Mouse (Mus musculus) gastrocnemius, postnatal 10 days (tissue): ENCODE results near the gene Znrd1as. TPM values are rescaled to one million over a fixed set of nuclear protein-coding genes. Genes with fewer than 3 reads are reported as not detected.

Experiments used
- DNase-seq: peaks from one replicate; pipeline ENCODE4 v3.0.0; 2021; ENCODE audit warnings: mixed read lengths
- long read RNA-seq, 2 experiments: library from polyadenylated mRNA; stranded (forward); transcript quantifications; one replicate each; pipeline ENCODE4 v2.0.0; 2021
- total RNA-seq, 2 experiments: library from RNA; stranded (reverse); gene quantifications; 2 replicates each; pipeline ENCODE4 v1.2.3; 2021

Znrd1as gene
- total RNA-seq, result 1 to 10 TPM; 7.5 to 9.4 TPM
- long read RNA-seq, experiment 1, partial matches to known transcripts, result 0 of 2 reads
- long read RNA-seq, experiment 1, other reads (novel, unspliced or antisense), result 1 of 2 reads
- long read RNA-seq, experiment 2, partial matches to known transcripts, result 0 of 4 reads
- long read RNA-seq, experiment 2, other reads (novel, unspliced or antisense), result 0 of 4 reads

DNA sequence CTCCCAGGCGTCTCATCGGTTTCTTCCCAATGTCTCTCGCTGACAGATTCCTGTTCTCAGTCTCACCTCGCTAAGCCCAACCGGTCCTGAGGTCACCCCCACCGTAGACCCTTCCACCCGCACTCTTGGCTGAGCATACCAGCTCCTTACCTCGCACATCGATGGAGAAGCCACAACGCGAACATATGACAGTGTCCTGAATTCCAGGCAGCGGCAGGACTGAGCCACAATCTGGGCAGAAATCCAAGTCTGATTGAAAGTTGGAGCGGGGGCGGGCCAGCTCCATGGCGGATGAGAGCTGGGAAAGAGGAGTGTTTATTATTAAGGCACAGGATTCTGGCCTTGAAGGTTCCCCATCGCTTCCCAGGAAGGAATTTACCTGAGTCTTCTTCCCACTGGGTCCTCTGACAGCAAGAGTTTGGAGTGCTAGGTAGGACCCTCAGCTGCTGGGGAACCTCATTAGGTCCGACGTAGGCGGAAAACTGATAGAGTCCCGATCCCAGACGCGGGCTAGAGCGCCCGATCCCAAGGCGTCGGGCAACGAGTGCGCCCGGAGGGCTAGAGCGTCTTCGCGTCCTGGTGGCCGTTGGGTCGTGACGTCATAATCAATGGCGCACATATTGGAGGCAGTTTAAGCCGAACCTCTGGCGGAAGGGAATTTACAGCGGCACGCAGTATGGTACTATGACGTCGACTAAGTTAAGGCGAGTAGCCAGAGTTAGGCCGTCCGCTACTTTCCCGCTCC is at the start of gene Znrd1as, which contains the start of gene Znrd1:
Gene Znrd1as, plus strand, starts transcription at position 594 of the 745 bp plus-strand sequence.
Gene Znrd1, minus strand, starts transcription at position 561 of the 745 bp plus-strand sequence.
- DNase-seq, result peak; percentile 85

DNA sequence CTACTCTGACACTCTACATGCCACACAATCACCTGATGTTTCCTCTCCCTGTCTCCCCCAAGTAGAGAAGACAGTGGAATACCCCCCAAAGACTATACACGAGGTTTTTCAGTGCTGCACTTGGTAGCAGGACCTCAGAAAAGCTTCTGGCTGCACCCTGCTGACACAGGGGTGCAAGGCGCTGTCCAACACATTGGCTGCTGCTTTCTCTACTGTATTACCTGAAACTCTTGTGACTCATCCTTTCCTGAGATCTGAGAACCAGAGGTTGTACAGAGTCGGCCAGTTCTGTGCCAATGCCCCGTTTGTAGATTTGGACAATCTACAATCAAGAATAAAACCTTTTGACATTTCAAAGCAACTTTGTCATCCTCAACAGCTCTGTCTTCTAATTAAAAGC is 48.6 kb upstream of the Znrd1as start:
- no peak for DNase-seq

DNA sequence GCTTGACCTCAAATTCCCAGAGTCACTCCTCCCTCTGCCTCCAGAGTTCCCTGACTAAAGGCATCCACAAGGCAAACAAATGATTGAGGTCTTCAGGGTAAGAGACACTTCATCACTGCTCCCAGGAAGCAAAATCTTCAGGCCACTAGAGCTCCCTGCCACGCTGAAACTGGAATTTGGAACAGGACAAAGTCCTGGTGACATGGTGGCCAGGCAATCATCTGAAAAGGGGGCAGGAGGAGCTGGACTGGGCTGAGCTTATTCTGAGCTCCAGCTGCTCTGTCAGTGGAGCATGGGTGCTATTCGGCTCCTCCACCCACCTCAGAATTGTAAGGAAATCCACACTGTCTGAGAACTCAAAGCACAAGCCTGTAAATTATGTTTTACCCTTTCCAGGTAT is 46.4 kb upstream of the Znrd1as start:
- DNase-seq, result no peak

DNA sequence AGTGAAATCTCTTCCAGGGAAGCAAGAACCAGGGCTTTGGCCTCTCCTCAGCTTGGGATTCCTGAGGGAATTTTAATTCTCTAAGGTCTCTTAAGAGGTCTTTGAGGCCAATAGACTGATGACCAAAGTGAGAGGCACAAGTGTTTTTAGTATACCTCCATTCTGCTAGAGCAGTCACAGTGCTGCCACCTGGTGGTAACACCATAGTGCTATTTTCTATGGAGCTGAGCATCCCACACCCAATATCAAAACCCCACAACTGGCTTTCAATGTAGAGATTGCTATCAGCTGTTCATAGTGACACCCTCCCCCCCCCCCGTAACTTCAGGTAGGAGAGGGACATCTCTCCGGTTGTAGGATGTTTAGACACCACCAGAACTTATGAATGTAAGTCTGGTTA is 44.3 kb upstream of the Znrd1as start:
- DNase-seq, result peak; percentile 81

DNA sequence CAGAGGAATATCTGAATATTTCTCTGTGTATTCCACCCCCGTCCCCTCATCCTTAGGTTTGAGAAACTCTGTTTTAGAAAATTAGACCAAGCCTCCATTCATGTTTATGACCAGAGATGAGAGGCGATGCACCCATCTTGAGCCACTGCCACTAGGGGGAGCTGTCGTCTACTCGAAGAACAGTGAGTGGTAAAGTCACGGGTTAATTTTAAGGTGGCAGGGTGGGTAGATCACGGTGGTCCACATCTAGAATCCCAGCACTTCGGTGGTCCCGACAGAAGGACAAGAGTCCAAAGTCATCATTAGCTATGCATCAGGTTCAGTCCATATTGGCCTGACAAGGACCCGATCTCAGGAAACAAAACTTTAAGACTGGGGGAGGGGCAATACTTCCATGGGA is 43.3 kb upstream of the Znrd1as start:
- peak; percentile 68 for DNase-seq

DNA sequence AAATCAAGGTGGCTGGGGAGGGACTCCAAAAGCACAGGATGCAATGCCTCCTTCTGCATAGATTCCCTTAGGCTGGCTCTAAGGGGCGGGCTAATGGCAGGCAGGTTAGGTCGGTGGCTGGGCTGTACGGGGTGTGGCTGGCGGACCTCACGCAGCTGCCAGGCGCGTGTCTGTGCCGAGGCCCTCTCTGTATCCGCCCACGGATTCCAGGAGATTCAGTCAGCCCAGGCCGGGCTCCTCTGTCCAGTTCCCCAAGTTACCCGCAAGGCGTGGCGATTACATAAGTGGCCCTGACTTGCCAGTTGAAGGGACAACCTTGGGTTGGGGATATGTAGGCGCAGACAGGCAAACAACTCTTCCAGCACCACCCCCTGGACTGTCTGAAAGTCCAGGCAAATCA is 38.2 kb upstream of the Znrd1as start:
- DNase-seq, result no peak

DNA sequence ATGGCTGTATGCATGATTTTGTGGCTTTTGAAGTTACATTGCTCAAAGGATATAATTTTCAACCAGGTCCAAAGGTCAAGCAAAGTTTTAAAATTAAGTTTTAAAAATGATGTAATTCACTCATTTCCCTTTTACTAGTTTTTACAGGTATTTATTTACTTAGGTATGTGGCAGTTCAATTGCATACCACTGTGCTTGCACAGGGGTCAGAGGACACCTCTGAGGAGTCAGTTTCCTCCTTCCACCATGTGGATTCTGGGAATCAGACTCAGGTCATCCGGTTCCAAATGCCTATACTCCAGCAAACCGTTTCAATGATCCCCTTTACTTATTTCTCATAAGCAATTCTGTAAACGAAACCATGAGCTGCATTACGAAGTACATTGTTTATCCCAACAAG is 35.7 kb upstream of the Znrd1as start:
- no peak for DNase-seq

DNA sequence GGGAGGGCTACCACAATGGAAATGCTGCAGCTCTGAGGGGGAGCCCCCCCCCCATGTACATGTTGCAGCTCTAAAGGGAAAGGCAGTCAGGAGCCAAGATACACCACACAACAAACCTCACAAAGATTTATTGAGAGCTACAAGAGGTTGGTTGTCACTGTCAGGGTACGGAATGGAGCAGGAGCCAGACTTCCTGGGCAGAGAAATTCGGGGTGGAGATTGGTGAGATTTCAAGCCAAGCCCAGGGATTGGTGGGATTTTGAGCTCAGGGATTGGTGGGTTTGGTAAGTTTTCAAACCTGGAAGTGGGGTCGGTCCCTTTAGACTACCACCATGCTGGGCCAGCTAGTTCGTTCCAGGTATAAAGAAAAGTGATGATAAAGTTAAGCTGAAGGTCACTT is 34.9 kb upstream of the Znrd1as start:
- no peak for DNase-seq

DNA sequence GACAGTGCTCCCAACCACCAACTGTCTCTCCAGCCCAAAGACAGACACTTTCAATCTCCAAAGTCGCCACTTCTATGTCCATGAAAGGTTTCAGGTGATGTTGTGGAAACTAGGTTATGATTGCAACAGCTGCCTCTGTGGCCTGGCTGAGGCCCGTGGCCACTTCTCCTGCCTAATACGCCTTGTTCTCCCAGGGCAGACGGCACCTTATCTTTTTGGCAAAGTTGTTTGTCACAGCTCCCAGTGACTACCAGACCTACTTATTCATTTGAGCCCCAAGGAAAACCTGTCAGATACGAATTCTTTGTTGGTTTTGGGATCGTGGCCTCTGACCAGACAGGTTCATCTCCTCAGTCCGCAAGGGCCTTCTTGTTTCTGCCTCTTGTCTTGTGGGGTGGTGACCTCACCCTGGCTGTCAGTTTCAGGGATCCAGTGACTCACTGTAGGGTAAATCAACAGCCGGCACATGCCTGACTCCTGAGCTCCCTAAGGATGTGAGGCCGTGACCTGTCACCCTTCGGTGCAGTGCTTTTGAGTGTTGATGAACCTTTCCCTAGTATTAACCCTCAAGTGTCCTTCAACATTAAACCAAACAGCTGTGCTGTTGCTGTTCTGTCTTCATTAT is 30.8 kb upstream of the Znrd1as start:
- DNase-seq, result no peak

DNA sequence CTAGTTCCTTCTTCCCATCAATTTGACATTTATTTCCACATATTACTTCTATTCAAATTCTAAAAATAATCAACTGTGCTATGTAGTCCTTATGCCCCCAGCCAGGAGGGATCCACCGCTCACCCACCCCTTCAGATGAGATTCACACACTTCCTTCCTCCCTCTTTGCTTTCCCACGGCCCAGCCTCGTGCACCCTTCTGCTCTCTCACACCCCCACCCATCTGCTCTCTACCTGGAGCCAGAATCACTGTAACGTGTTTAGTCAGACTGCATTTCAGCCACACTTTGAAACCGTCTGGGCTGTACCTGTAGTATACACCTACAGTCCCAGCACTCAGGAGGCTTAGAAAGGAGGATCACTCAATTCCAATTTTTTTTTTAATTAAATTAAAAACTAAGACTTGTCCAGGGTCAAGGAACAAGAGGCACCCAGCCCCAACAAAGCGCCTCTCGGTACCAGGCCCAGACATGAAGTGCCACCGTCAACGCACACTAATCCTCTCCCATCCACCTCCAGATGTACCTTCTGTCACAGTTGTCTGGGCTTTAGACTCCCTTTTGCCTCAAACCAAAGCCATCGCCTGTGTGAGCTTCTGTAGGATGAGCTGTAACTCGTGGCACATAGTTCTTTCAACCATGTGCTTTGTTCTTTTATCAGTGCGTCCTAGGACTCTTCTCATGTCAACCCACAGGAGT is 29.0 kb upstream of the Znrd1as start:
- no peak for DNase-seq

DNA sequence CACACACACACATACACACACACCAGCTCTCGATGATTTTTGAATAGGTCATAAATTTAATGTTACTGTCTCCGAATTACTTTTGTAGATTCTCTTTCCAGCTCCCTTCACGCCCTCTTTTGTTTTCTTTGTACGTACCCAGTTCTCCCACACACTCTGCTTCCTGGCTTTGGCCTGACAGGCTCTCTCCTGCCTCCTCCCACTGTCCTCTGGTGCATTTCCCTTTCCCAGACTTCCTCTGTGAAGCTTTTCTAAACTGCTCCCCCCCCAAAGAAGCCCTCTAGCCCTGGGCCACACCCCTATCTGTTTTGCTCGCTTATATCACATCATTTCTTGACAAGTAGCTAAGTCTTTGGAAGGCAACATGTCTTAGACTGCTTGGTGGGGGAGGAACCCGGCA is 28.2 kb upstream of the Znrd1as start:
- DNase-seq, result no peak

DNA sequence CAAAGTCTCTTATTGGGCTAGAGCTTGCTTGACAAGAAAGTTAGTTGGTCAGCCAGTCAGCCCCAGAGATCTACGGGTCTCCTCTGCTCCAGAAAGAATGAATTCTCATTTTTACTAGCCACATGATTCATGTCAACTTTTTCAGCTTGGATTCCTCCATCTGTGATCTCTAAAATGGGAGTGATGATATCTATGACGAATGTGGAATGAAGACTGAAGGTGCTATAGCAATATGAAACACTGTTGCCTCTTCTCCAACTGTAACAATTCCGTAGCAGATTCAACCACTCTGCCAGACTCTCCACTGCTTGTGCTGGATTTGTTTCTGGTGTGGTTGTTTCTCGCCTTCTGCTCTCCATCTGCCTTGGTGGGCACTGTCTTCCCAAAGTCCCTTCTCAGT is 27.3 kb upstream of the Znrd1as start:
- DNase-seq, result no peak

DNA sequence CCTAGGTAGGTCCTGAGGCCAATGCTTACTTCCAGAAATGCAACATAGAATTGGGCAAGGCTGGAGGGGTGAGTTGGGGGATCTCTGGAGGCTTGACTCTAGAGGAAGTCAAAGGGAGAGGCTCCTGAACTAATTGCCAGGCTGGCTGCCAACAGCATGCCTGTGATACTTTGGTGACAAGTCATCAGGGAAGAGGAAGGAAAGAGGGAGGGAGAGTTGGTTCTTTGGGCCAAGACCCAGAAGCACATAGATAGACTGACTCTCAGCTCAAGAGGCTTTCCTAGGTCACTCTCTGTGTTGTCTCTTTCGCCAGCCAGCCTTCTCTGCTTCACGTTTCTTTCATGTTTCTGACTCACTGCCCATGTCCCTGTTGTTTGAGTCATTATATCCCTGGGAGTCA is 26.6 kb upstream of the Znrd1as start:
- no peak for DNase-seq

DNA sequence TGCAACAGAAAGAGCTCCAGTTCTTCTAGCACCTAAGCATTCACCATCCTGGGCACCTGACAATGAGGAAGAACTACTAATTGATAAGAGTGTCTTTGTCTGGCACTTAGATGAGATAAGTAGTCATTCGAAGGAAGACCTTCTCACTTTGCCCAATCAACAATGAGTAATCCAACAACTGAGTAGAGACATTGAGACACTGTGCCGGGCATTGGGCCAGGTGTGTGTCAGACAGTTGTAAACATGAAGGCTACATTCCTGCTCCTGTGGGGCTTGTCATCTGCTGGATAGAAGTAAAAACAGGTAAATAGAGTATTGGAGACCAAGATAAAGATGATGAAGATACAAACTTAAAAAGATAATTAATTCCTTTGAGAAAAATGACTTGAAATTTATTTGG is 20.3 kb upstream of the Znrd1as start:
- DNase-seq, result no peak

DNA sequence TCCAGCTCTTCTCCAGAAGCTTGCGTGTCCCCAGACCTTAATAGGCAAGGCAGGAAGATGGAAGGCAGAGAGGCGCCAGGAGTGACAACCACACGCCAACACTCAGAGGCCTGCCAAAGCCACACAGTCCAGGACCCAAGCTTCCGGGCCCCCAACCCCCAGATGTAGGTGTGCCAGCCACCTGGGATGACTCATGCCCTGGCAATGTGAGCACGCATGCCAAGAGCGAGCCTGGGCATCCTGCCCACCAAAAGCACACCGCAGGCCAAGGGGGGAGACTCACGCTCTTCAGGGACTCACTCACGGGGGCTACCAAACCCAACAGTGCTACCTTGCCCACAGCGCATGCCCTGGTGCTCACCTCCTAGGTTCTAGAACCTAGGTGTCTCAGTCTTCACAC is 16.0 kb upstream of the Znrd1as start:
- DNase-seq, result no peak

DNA sequence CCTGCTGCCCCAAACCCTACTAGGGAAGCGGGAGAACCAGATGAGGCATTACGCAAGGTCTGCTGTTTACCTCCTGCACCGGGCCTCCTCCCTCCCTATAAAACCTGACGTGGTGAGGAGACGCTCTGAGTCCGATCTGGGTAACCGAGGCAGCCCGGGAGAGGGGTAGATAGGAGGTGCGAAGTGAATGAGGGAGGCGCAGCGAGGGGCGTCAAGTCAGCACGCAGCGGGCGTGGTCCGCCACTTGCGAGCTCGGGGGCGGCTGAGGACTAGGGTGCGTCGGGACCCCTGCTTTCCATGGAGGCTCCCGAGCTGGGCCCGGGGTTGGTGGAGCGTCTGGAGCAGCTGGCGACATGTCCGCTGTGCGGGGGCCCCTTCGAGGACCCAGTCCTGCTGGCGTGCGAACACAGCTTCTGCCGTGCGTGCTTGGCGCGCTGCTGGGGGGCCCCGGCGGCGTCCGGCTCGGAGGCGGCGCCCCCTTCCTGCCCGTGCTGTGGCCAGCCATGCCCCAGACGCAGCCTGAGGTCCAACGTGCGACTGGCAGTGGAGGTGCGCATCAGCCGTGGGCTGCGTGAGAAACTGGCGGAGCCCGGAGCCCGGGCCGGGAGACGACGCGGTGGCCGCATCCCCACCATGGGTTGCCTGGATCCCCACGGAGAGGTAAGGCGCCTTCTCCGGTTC is 15.5 kb upstream of the Znrd1as start, which contains the start of gene Rnf39:
Gene Rnf39, plus strand, starts transcription at position 128 of the 681 bp plus-strand sequence.
- DNase-seq, result no peak

DNA sequence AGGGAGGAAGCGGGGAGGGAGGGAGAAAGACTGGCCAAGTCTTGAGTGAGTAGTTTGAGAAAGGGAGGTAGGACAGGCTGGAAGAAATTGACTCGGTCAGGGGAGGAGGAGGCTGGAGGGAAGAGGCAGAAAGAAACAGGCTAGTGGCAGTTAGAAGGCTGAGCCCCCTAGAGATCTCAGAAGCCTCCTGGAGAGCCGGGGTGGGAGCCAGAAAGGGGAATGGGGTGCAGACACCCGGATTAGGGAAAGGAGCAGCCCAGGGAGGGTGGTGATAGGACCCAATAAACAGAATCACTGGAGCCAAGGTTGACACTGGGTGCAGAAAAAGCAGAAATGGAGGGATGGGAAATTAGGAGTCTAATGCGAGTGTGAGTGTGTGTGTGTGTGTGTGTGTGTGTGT is 14.7 kb upstream of the Znrd1as start:
- DNase-seq, result no peak

DNA sequence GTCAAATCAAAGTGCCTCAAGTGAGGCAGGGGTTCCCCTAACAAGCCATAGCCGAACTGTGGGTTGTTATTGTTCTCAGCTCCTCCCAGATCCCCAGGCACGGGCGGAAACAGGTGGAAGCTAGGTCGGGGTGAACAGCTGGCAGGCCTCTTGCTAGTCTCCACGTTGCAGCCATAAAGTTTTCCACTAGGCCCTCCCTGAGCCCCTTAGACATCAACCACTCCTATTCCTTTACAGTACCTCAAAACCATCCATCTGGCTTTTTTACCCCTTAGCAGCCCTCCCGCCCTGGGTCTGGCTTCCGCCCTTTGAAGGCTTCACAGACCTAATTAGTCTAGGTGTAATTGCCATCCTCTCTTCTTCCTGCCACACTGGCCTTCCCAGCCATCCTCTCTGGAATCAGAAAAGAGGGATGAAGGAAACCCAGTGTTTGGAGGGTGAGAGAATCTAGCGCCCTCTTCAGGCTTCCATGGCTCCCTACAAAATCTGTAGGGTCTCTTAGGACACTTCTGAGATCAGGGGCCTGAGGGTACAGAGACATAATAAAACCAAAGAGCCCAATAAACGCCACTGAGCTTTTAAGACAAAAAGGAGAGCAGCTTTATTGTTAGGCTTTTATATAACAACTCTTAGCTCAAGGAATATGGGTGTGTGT is 14.1 kb upstream of the Znrd1as start:
- no peak for DNase-seq

DNA sequence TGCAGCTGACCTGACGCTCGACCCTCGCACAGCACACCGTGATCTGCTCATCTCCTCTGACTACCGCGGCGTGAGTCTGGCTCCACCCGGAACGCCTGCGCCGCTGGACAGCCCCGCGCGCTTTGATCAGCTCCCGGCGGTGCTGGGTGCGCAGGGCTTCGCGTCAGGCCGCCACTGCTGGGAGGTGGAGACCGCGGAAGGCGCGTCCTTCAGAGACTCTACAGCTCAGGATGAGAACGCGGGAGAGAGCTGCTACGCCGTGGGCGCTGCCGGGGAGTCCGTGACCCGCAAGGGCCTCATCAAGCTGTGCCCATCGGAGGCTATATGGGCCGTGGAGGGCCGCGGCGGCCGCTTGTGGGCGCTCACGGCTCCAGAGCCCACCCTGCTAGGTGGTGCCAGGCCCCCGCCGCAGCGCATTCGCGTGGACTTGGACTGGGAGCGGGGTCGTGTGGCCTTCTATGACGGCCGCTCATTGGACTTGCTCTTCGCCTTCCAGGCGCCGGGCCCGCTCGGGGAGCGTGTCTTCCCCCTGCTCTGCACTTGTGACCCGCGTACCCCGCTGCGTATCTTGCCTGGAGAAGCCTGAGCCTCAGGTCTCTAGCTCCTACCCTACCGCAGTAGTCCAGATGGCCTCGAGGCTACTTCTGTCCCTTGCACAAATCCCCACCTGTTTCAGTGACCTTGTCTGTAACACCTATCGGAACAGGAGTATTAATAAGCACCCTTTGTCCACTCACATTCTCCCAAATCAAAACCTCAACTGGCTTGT is 11.2 kb upstream of the Znrd1as start:
- peak; percentile 46 for DNase-seq

DNA sequence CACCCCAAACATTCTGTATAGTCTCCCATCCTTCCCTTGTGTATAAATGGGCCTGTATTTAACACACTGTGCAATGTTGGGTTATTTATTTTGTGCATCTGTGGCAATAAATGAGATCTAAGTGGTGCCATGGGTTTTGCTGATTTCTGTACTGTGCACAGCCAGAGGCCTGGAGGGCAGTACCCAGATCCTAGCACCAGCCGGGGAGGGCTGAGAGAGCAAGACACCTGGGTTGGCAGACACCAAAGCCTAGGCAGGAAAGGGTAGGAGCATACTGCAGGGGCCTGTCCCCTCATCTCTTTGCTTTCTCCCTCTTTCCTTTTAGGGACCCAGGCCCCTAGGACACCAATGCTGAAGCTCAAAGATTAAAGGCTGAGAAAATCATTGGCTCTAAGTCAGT is 10.1 kb upstream of the Znrd1as start:
- no peak for DNase-seq

DNA sequence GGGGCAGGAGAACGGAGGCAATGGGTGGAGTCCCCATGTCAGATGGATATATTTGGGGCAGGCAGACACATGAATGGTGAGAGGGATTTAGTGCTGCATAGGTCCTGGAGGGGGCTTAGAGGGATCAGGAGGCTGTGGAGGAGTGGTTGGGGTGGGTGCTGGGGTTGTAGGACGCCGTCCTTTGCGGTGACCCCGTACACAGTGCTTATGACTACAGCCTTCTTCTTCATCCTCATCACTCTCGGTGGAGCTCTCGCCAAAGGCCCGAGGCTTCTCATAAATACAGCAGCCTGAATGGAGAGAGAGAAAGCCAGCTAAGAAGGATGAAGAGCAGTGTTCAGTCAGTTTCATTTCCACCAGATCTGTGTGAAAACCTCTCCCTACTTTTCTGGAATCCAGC is 9.1 kb upstream of the Znrd1as start:
- no peak for DNase-seq
